Mouse (Mus musculus) adrenal gland, postnatal 25 days (tissue): ENCODE results near the gene Krtap4-7. TPM values are rescaled to one million over a fixed set of nuclear protein-coding genes. Genes with fewer than 3 reads are reported as not detected.
"Not testable (repeated sequence)": the region's sequence is repeated elsewhere in the genome, so short reads cannot be mapped to it uniquely, and the experiment has no call there.

ENCODE experiments used
- DNase-seq: peaks from one replicate; pipeline ENCODE4 v3.0.0; 2021; ENCODE audit warnings: mixed read lengths
- total RNA-seq: library from RNA; stranded (reverse); gene quantifications from 2 replicates; pipeline ENCODE4 v1.2.3, GENCODE M21; 2021

Krtap4-7 gene
- total RNA-seq, 1 experiment from 2014 or later = not detected

DNA sequence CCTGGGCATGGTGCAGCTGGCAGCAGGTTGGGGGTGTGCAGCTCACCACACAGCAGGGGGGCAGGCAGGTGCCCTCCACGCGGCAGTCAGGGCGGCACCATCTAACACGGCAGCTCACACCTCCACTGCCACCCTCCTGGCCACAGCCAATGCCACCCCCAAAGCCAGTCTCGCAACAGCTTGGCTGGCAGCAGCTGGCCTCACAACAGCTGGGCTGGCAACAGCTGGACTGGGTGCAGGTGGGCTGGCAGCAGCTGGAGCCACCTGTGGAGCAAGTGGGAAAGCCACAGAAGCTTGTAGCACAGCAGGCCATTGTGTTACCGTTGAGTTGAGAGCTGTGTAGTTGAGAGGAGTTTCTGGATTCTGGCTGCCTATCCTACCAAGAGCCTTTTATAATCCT, 46.1 kb downstream of the Krtap4-7 start, which contains the start of gene Krtap9-3:
Krtap9-3 (minus strand) TSS at position 364 of the 400 bp plus-strand sequence.
- not testable (repeated sequence) for DNase-seq

Other genes starting within 250 kb of the Krtap4-7 start
- gene Krt12, start 221.8 kb downstream of the Krtap4-7 start, total RNA-seq = not detected in 2 replicates
- gene Krt20, start 205.9 kb downstream of the Krtap4-7 start, total RNA-seq = 0.15 TPM in 1 of 2 replicates, not detected in the other
- not detected in 2 replicates for gene Krt23, start 151.0 kb downstream of the Krtap4-7 start, total RNA-seq
- not detected in 2 replicates for gene Krt39, start 122.8 kb downstream of the Krtap4-7 start, total RNA-seq
- gene Krt40, start 100.9 kb downstream of the Krtap4-7 start, total RNA-seq = not detected in 2 replicates
- gene Krtap3-3, start 93.2 kb downstream of the Krtap4-7 start, total RNA-seq = not detected in 2 replicates
- not detected in 2 replicates for gene Krtap3-2, start 87.2 kb downstream of the Krtap4-7 start, total RNA-seq
- not detected in 2 replicates for gene Gm11939, start 84.6 kb downstream of the Krtap4-7 start, total RNA-seq
- gene Krtap3-1, start 77.5 kb downstream of the Krtap4-7 start, total RNA-seq = not detected in 2 replicates
- gene Krtap1-5, start 63.1 kb downstream of the Krtap4-7 start, total RNA-seq = not detected in 2 replicates
- gene Krtap1-4, start 60.4 kb downstream of the Krtap4-7 start, total RNA-seq = not detected in 2 replicates
- not detected in 2 replicates for gene Krtap1-3, start 52.8 kb downstream of the Krtap4-7 start, total RNA-seq
- gene Krtap9-3, start 46.0 kb downstream of the Krtap4-7 start, total RNA-seq = not detected in 2 replicates
- not detected in 2 replicates for gene Gm11938, start 40.8 kb downstream of the Krtap4-7 start, total RNA-seq
- gene Gm11937, start 33.9 kb downstream of the Krtap4-7 start, total RNA-seq = not detected in 2 replicates
- gene Krtap2-4, start 29.2 kb downstream of the Krtap4-7 start, total RNA-seq = not detected in 2 replicates
- gene Gm11562, start 23.7 kb downstream of the Krtap4-7 start, total RNA-seq = not detected in 2 replicates
- gene Krtap4-1, start 15.9 kb downstream of the Krtap4-7 start, total RNA-seq = not detected in 2 replicates
- not detected in 2 replicates for gene Krtap4-2, start 9.0 kb downstream of the Krtap4-7 start, total RNA-seq
- gene Gm11555, start 6.1 kb upstream of the Krtap4-7 start, total RNA-seq = not detected in 2 replicates
- not detected in 2 replicates for gene Gm11563, start 14.9 kb upstream of the Krtap4-7 start, total RNA-seq
- not detected in 2 replicates for gene Krtap4-6, start 21.9 kb upstream of the Krtap4-7 start, total RNA-seq
- gene Gm14190, start 46.7 kb upstream of the Krtap4-7 start, total RNA-seq = not detected in 2 replicates
- gene Gm14180, start 90.2 kb upstream of the Krtap4-7 start, total RNA-seq = not detected in 2 replicates
- not detected in 2 replicates for gene Gm11595, start 128.8 kb upstream of the Krtap4-7 start, total RNA-seq
- not detected in 2 replicates for gene Krtap4-8, start 136.6 kb upstream of the Krtap4-7 start, total RNA-seq
- not detected in 2 replicates for gene Krtap4-9, start 141.1 kb upstream of the Krtap4-7 start, total RNA-seq
- gene Gm11596, start 149.4 kb upstream of the Krtap4-7 start, total RNA-seq = not detected in 2 replicates
- not detected in 2 replicates for gene Gm11569, start 154.8 kb upstream of the Krtap4-7 start, total RNA-seq
- gene Gm11554, start 160.4 kb upstream of the Krtap4-7 start, total RNA-seq = not detected in 2 replicates
- gene Krtap4-13, start 165.8 kb upstream of the Krtap4-7 start, total RNA-seq = not detected in 2 replicates
- gene Gm11564, start 171.6 kb upstream of the Krtap4-7 start, total RNA-seq = not detected in 2 replicates
- gene 2300003K06Rik, start 194.0 kb upstream of the Krtap4-7 start, total RNA-seq = not detected in 2 replicates
- gene Krtap4-16, start 207.5 kb upstream of the Krtap4-7 start, total RNA-seq = not detected in 2 replicates
- gene Gm11568, start 213.8 kb upstream of the Krtap4-7 start, total RNA-seq = not detected in 2 replicates
- gene Gm11559, start 220.4 kb upstream of the Krtap4-7 start, total RNA-seq = not detected in 2 replicates
- gene Krtap9-1, start 229.3 kb upstream of the Krtap4-7 start, total RNA-seq = not detected in 2 replicates
- gene Gm11567, start 235.1 kb upstream of the Krtap4-7 start, total RNA-seq = not detected in 2 replicates